Mouse (Mus musculus) cortical plate, adult 2 months (tissue): Measurements from ENCODE around the gene Atg16l2. TPM values are rescaled to one million over a fixed set of nuclear protein-coding genes. Genes with fewer than 3 reads are reported as not detected.

ENCODE experiments used
- H3K27ac ChIP-seq: fragments of 200-500 bp; 2 replicates; pipeline ENCODE4 v1.5.1; 2012; ENCODE audit warnings: low read length, control low read depth, inconsistent platforms; ENCODE audit not compliant: insufficient read depth
- H3K4me1 ChIP-seq: fragments of 200-500 bp; 2 replicates; pipeline ENCODE4 v1.6.1; 2011; ENCODE audit warnings: low read length; ENCODE audit not compliant: control insufficient read depth, insufficient read depth
- H3K4me3 ChIP-seq: fragments of 200-500 bp; 2 replicates; pipeline ENCODE4 v1.5.1; 2011; ENCODE audit warnings: mild to moderate bottlenecking, low read length, control low read depth; ENCODE audit not compliant: insufficient read depth
- CTCF ChIP-seq: fragments of 200-500 bp; IDR thresholded peaks from 2 replicates; pipeline ENCODE4 v1.5.1; 2011; ENCODE audit warnings: mild to moderate bottlenecking, control low read depth, low read length; ENCODE audit not compliant: insufficient read depth; ENCODE audit errors: extremely low read depth
- POLR2A ChIP-seq: fragments of 200-500 bp; IDR thresholded peaks from 2 replicates; pipeline ENCODE4 v1.6.1; 2011; ENCODE audit warnings: mild to moderate bottlenecking, low read length, control low read depth; ENCODE audit not compliant: insufficient read depth; ENCODE audit errors: extremely low read depth
- polyA plus RNA-seq: library from polyadenylated mRNA; depleted of rRNA; stranded (reverse); fragments of >200 nt; gene quantifications from 2 replicates; pipeline ENCODE4 v1.2.3, GENCODE M21; 2012

Atg16l2 gene
- polyA plus RNA-seq, 1 experiment, result 65.1 TPM

DNA sequence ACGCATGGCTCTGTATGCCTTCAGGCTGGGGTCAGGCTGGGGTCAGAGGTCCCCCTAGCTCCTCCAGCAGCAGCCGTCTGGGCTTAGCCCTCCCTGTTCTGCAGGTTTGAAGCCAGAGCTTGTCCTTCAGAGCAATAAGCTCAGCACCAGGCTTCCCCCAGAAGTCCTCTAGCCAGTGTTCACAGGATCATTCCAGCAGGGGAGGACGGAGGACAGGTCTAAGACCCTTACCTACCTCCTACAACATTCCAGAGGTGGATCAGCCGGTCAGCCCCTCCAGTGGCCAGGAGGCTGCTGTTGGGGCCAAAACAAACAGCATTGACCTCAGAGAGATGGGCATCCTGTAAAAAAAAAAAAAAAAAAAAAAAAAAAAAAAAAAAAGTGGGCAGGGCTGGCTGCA is 8.9 kb downstream of the Atg16l2 start:
- Histone ChIP-seq H3K4me3 (no peak overlapping the region), H3K4me1 (peaks cover 3% of the 10 kb centered on the region; the same call in 1 of the 2 replicates), H3K27ac (no peak overlapping the region)
- TF ChIP-seq POLR2A (no peak), CTCF (no peak)

DNA sequence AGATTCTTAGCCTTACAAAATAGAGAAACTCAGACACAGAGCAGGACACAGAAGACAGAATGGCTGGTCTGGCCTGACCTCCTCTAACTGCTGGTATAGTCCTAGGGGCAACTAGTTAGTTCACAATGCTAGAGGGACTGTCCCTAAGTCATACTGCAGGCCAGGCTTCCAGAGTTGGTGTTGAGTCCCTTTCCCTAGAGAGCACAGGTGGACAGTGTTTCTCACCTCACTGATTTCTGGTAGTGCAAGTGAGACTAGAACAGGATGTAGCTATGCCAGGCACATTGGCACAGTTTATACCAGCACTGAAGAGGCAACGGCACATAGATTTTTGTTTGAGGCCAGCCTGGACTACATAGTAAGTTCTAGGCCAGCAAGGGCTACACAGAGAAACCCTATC is 9.4 kb downstream of the Atg16l2 start:
- no peak for TF ChIP-seq POLR2A
- no peak for TF ChIP-seq CTCF
- H3K4me1 ChIP-seq, result peaks cover 3% of the 10 kb centered on the region; the same call in 1 of the 2 replicates
- H3K27ac ChIP-seq, result no peak overlapping the region

GRCm38 (mm10) chr7:101292086-101292485 is 10.0 kb downstream of the Atg16l2 start:
- no peak overlapping the region for H3K27ac ChIP-seq
- H3K4me1 ChIP-seq, result peaks cover 2% of the 10 kb centered on the region; the same call in 1 of the 2 replicates
- TF ChIP-seq POLR2A (no peak), CTCF (no peak)
- H3K4me3 ChIP-seq, result no peak overlapping the region

More for the DNA sequence above, 9.4 kb downstream of the Atg16l2 start:
- no peak overlapping the region for H3K4me3 ChIP-seq

DNA sequence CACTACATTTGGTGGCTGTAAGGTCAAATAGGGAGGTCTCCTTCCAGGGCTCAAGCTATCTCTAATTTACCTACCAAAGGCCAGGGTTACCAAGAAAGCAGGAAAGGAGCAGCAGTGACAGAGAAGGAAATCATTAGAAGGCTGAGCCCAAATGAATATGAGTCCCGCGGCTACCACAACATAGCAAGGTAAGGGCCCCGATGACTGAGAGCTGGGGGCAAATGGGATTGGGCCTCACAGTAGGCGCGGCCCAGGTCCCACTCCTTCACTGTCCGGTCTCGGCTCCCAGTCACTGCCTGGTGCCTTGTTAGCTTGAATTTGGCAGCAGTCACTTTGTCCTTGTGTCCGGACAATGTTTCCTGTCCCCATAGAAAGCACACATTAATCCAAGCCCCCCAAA is 10.4 kb downstream of the Atg16l2 start:
- no peaks in the 10 kb centered on the region for H3K4me1 ChIP-seq
- H3K27ac ChIP-seq, result no peak overlapping the region
- H3K4me3 ChIP-seq, result no peak overlapping the region
- TF ChIP-seq CTCF (no peak), POLR2A (no peak)

GRCm38 (mm10) chr7:101291211-101291610 is 10.8 kb downstream of the Atg16l2 start:
- no peak overlapping the region for H3K27ac ChIP-seq
- no peaks in the 10 kb centered on the region for H3K4me1 ChIP-seq
- no peak overlapping the region for H3K4me3 ChIP-seq
- TF ChIP-seq POLR2A, result no peak

DNA sequence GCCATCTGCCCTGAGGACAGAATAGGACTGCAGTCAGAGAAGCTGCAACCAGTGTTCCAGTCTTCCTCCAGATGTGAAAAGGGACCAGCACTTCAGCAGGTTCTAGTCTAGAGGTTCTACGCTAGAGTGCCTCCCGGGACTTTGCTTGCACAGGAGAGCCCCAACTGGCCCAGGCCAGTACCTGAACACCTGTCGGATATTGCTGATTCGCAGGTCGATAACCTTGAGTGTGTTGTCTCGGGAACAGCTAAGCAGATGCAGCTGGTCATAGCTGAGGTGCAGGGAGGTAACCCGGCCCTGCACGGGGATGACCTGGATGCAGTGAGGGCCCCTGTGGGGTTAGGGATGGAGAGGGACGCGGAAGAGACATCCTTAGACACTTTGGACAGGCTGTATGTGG is 11.7 kb downstream of the Atg16l2 start:
- TF ChIP-seq POLR2A, result no peak
- Histone ChIP-seq H3K4me3 (no peak overlapping the region), H3K4me1 (no peaks in the 10 kb centered on the region), H3K27ac (no peak overlapping the region)

DNA sequence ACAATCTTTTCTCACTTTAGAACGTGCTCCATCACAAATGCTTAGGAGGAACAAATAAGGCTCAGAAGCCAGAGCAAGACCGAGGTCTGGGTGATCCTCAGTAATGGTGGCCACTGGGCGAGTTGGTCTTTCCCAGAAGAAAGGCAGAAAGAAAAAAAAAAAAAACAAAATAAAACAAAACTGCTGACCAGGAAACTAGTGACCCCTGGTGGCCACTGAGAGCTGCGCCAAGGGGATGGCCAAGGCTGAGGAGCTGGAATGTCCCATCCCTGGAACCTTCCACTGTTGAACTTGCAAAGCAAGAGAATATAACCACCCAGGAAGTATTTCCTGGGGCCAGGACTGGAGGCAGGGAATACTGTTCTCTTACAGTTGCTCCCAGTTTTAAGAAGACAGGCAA is 13.6 kb downstream of the Atg16l2 start:
- TF ChIP-seq POLR2A (no peak), CTCF (peak; percentile 63)
- H3K4me1 ChIP-seq, result no peaks in the 10 kb centered on the region
- no peak overlapping the region for H3K4me3 ChIP-seq
- no peak overlapping the region for H3K27ac ChIP-seq

GRCm38 (mm10) chr7:101287820-101288219 is 14.2 kb downstream of the Atg16l2 start:
- Histone ChIP-seq H3K4me3 (no peak overlapping the region), H3K4me1 (no peaks in the 10 kb centered on the region), H3K27ac (no peak overlapping the region)
- TF ChIP-seq CTCF (no peak), POLR2A (no peak)

DNA sequence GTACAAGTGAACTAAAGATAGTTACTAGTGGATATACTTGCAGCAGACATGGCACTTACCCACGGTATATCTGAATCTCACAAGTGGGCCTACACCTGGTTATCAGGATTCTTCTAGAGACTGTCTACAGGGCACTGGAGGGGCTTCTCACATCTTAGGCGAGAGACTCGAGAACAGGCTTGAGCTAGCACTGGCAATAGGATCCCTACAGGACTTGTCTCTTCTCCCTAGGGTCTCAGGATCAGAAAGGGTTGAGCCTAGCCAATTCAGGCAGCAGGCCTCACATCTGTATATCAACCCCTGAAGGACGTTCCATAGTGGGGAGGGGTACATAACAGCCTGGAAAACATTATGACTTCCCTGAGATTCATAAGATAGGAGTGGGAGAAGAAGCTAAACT is 15.2 kb downstream of the Atg16l2 start:
- TF ChIP-seq POLR2A (no peak), CTCF (no peak)
- Histone ChIP-seq H3K4me1 (no peaks in the 10 kb centered on the region), H3K4me3 (no peak overlapping the region), H3K27ac (no peak overlapping the region)

DNA sequence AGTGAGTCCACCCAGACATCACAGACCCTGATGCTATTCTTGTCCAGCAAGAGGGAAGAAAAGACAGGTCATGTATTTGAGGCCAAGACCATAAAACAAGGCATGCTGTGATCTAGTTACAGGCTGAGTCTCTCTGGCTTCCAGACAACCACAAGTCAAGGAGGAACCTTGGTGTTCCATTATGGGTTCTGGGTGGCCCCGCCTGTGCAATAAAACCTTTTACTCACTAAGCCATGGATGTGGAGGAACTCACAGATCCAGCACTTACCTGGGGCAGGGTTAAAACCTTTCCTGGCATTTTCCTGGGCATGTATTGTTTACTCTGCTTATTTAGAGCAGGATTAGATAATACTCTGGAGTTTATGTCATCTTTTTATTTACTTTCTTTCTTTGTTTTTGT is 17.5 kb downstream of the Atg16l2 start:
- Histone ChIP-seq H3K27ac (no peak overlapping the region), H3K4me1 (no peaks in the 10 kb centered on the region), H3K4me3 (no peak overlapping the region)
- no peak for TF ChIP-seq CTCF
- no peak for TF ChIP-seq POLR2A

DNA sequence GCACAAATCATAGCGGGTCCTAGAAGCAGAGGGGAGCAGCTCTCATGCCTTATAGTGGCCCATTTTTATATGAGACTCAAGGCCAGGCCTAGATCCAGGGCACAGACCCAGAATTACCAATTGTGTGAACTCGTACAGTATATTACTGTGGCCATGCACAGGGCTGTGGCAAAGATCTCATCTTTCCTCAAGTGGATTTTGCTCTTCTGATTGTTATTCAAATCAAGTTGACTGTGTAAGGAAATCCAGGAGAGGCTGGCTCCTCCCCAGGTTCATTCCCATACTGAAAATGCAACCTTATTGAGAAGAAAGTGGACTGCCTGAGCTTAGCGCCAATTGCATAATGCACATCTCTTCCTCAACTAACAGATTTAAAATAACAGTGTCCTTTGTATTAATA is 19.3 kb downstream of the Atg16l2 start:
- no peaks in the 10 kb centered on the region for H3K4me1 ChIP-seq
- no peak for TF ChIP-seq CTCF
- TF ChIP-seq POLR2A, result no peak
- H3K4me3 ChIP-seq, result no peak overlapping the region
- no peak overlapping the region for H3K27ac ChIP-seq
